Mouse (Mus musculus) bone marrow, adult 2 months (tissue): ENCODE data around the gene Taz.

Source experiments
- CTCF ChIP-seq: fragments of 200-500 bp; IDR thresholded peaks from 2 replicates; pipeline ENCODE4 v1.5.1; 2011; ENCODE audit warnings: low read length, control low read depth; ENCODE audit not compliant: control insufficient read depth, insufficient read depth
- POLR2A ChIP-seq: fragments of 200-500 bp; IDR thresholded peaks from 2 replicates; pipeline ENCODE4 v1.6.1; 2011; ENCODE audit warnings: low read depth, mild to moderate bottlenecking, control low read depth, low read length, borderline replicate concordance; ENCODE audit not compliant: control insufficient read depth

- TF ChIP-seq CTCF, result no peak
- peak; percentile 89 for TF ChIP-seq POLR2A
These were observed 23.4 kb downstream of the Taz start, which contains the start of gene Gdi1 for GRCm38 (mm10) chrX:74304867-74305700.
